Mouse (Mus musculus): Measurements from ENCODE around the gene Zcchc24.

DNA sequence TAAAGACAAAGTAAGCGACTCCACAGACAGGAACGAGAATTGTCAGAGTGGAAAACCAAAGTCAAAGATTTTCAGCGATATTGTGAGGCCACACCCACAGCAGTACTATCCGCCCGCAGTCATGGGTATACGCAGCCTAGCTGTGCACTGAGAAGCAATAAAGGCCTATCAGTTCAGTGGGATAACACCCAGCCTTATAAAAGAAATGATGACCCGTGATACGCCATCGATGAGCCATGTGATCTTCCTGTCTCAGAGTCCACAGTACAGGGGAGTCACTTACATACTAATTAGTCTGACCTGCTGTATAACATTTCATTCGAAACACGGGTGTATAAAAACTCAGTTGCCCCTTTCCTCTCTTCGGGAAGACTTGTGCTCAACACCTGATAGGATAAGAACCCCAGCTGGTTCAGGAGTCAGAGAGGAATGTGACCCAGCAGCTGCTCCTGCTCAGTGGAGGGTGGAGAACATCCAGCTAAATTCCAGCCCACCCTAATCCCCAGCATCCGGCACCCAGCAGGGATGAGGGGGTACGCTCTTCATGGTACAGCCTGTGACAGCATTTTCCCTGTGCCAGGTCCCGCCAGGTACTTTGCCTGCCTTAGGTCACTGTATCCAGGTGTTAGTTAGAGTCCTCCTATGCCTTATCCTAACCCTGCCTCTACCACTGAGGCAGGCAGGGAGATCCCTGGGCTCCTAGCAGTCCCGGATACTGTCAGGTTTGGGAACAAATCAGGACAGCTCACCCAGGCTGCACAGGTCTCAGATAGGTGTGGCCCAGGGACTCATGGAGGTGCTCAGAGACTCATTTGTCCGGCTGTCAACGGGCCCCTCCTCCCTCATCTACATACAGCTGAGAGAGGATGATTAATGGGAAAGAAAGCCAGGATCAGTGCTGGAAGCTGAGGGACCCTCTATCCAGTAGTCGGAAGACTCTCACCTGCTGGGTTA lies 14.0 kb downstream of the Zcchc24 start:
- no peak for TF ChIP-seq POLR2A (IDR thresholded peaks at IDR 0.05; ENCODE audit: extremely low read depth, insufficient read depth, low read length)
- no peak for TF ChIP-seq CTCF (IDR thresholded peaks at IDR 0.05; ENCODE audit: low read depth, low read length)
